Mouse (Mus musculus) left cerebral cortex, adult 8-10 months (tissue): ENCODE data around the gene Ncan. TPM values are rescaled to one million over a fixed set of nuclear protein-coding genes. Genes with fewer than 3 reads are reported as not detected.

ENCODE experiments used
- DNase-seq, 2 experiments: peaks; one replicate each; pipeline ENCODE4 v3.0.0; 2022; ENCODE audit warnings: low spot score in 2 of 2
- total RNA-seq, 4 experiments: library from RNA; stranded (reverse); gene quantifications; 2 replicates each; pipeline ENCODE4 v1.2.4; 2022

Gene Ncan
- total RNA-seq, 4 experiments from 2014 or later: 143 to 155 (median 147) TPM

DNA sequence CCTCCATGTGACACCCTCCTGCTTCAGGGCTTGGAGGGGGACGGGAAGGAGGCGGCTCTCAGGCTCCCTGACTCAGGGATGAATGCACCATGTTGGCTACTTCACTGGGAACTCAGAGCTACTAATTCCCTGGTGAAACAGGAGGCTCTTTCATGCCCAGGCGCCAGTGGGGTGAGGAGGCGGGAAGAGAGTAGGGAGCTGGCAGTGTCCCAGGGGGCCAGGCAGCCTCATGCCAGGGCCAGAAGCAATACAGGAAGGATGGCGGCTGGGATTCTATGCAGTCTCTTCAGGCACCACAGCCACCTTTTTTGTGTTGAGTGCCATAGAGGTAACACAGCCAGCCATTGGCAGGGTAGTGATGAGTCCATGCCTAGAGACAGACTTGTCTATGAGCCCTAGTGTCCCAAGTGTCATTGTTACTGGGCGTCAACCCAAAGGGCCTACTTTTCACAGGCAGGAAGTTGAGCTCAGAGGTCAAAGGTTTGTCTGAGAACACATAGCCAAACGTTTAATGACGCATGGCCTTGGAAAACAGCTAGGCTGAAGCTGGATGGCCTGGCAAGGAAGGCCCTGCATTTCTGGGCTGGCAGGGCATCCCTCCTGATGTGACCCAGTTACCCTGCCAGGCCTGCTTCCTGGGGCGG lies 8.8 kb upstream of the Ncan start:
- DNase-seq: peak in 1 of 2 experiments; percentile 87

- DNase-seq: no peak
Observed at GRCm38 (mm10) chr8:70128435-70128834, 7.8 kb upstream of the Ncan start.

GRCm38 (mm10) chr8:70124992-70125391 lies 4.3 kb upstream of the Ncan start:
- DNase-seq: peak in 1 of 2 experiments; percentile 56

DNA sequence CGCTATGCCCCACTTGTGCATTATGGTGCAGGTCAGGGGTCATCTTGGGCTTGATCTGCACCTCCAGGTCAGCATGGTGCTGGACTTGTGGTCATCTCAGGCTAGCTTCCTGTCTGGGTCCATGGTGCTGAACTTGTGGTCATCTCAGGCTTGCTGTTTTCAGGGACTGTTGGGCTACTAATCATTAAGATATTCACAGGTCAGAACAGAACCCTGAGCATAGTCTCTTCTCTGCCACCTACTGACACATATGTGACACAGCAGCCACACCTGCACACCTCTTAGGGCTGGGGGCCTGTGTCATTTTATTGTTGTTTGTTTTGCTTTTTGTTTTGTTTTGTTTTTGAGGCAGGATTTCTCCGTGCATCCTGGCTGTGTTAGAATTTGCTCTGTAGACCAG lies 2.2 kb upstream of the Ncan start:
- DNase-seq: no peak

DNA sequence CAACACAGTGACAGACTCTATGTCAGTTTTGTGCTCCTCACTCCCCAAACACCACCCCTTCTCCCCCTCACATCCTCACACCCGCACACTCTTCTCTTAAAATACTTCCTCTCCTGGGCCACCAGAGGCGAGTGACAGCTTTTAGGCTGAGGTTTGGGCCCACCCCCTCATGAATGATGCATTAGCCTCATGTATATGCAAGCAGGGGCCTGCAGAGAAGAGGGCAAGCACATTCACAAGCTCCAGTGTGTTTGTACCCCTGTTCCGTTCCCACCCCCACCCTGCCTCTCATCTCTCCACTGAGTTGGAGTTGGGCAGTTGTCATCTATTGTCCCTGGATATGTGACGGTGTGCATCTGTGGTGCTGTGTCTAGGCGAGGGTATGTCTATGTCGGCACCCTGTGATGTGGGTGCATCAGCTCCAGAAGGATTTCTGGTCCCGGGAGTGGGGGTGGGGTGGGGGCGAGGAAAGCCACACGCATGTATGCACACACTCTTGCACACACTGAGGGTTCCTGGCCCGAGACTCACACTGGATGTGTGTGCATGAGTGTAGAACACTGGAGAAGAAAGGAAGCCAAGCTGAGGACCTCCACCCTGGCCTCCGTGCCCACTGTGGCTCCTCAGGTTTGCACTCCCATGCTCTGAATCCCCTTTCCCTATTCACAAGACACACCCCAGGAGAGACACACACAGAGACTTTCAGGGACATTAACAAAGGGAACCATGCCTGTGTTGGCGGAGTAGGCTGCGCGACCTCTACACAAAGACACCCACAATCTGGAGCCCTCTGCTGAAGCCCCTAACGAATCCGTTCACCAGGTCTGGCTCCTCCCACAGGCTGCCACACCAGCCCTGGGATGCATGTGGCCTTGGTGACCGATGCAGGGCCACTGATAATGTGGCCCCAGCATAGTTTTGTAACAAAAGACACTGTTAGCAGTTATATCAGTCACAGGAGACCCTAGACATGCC lies 1.7 kb downstream of the Ncan start:
- peak in 1 of 2 experiments; percentile 85 for DNase-seq

GRCm38 (mm10) chr8:70117611-70118010 lies 3.1 kb downstream of the Ncan start:
- DNase-seq: no peak

DNA sequence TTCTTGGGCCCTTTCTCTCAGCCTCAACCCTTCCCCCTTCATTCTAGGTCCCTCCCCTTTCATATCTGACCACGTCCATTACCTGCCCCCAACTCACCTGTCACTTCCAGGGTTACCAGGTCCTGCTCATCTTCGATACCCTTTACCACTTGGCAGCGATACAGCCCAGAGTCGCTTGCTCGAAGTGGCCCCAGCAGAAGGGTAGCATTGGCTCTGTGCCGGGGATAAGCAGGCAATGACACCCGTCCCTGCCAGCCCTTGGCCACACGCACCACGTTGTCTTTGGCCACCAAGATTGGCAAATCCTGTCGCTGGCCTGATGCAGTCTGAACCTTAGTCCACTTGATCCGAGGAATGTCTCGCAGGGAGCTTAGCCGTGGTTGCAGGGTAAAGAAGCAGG lies 5.8 kb downstream of the Ncan start:
- no peak for DNase-seq

DNA sequence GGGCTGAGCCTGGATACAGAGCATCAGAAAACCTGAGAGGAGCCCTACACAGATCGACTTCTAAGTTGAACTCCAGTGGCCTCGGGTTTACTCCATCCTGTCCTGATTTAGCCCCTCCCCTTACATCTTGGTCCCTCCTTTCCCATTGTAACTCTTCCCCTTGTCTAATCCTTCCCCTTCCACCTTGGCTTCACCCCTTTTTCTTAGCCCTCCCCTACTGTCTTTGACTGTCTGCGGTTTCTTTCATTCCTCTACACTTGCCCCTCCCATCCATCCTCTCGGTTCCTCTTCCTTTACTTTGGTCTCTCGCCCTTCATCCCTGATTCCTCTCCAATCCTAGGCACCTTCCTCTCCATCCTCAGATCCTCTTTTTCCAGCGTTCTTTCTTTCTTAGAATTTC lies 6.2 kb downstream of the Ncan start:
- DNase-seq: no peak

GRCm38 (mm10) chr8:70112401-70113016 lies 8.2 kb downstream of the Ncan start:
- no peak for DNase-seq

- no peak for DNase-seq
Observed at GRCm38 (mm10) chr8:70111192-70111795, 9.4 kb downstream of the Ncan start.

- DNase-seq: no peak
Observed at GRCm38 (mm10) chr8:70110451-70110850, 10.2 kb downstream of the Ncan start.

- DNase-seq: no peak
Observed at GRCm38 (mm10) chr8:70104922-70105321, 15.8 kb downstream of the Ncan start.

DNA sequence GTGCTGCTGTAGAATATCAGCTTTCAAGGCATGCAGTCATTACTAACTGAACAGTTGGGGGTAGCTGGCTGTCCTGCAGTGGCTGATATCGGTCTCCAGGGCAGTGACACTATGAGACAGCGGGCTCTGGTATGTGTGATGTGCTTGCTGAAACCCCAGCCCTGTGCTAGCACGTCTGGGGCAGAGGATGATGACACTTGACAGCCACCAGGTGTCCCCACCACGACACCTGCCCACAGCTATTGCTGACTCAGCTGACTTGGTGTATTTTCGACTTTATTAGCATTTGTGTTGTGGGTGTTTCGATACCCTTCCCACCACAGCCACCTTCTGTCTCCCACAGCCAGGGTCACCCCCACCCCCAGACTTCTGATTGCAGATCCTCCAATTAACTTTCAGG lies 16.2 kb downstream of the Ncan start:
- no peak for DNase-seq

- peak in 1 of 2 experiments; percentile 64 for DNase-seq
Observed at GRCm38 (mm10) chr8:70100241-70100640, 20.4 kb downstream of the Ncan start.

GRCm38 (mm10) chr8:70099276-70099675 lies 21.4 kb downstream of the Ncan start:
- DNase-seq: peak in 1 of 2 experiments; percentile 69

- DNase-seq: no peak
Observed at GRCm38 (mm10) chr8:70092786-70093185, 27.9 kb downstream of the Ncan start.

DNA sequence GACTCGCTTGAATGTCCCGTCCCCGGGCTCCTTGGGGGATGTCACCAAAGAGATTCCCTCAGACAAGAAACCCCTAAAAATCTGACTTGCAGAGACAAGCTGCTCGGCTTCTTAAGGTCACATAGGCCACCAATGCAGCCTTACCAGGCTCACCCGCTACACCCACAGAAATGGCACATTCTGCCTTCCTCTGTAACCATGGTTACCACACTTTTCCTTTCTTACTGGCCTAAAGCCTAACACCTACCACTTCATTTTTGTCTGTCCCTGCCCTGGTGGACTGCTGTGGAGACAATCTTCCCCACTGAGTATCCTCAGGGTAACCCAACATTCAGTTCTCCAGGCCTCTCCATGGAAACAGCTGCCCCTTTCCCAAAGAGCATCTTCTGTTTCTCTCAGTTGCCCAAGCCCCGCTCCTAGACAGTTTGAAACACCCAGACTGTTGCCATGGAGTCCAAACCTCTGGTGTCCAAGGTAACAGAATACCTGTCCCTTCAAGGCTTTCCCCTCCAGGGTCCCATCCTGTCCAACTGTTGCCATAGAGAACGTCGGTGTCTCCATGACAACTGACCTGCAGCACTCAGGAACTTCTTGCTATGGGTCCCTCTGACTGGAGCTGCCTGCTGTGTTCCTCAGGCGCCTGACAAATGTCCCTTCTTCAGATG lies 31.2 kb downstream of the Ncan start:
- DNase-seq: no peak

DNA sequence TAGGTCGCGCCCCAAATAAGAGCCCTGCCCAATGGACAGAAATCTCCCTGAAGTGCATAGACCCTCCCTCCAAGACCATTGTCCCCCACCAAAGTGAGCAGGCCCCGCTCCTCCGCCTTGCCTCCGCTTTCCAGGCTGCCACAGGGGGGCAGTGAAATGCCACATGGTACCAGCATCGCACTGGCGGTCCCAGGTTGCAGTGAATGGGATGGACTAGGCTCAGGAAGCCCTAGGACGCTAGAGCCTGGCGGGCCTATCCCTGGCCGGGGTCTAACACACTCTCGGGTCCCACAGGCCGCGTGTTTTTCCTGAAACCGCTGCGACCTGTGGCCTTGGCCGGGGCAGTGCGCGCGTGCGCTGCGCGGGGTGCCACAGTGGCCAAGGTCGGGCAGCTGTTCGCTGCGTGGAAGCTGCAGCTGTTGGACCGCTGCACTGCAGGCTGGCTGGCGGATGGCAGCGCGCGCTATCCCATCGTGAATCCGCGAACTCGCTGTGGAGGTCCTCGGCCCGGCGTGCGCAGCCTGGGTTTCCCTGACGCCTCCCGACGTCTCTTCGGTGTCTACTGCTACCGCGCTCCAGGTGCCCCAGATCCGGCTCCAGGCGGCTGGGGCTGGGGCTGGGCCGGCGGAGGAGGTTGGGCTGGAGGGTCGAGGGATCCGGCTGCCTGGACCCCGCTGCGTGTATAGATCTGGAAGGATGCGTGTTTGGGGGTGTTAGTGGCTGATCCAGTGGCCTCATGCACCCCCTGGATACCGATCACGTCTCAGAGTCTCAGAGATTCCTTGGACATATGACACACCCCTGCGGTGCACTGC lies 32.6 kb downstream of the Ncan start:
- DNase-seq: peak in 1 of 2 experiments; percentile 59

DNA sequence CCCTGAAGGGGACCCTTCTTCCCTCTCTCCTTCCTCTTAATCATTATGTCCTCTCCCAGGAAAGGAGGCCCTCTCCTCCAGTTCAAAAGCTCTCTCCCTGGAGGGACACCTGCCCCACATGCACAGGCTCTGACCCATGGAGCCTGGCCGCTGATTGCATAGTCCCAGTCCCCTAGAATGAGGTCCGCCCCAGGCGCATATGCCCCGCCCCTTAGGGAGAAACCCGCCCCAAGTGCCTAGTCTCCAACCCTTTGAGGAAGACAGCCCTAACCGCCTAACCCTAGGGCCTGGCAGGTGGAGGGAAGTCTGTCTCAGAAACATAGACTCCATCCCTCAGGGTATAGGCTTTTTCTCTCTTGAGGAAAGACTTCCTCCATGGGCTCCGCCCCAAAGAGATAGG lies 33.4 kb downstream of the Ncan start:
- DNase-seq: no peak

GRCm38 (mm10) chr8:70086151-70086550 lies 34.5 kb downstream of the Ncan start:
- no peak for DNase-seq
